In genomic region chr9:20642101-20642895, GRCm38 (mm10) we compare ENCODE assay signal across 8 mouse cellular contexts. TPM values are rescaled to one million over a fixed set of nuclear protein-coding genes. Genes with fewer than 3 reads are reported as not detected.
A peak's percentile ranks its signal among the peaks of the same experiment; 100 is the strongest.
DNase-seq lines count a peak whose midpoint lies in the region; ATAC-seq and TF ChIP-seq lines count a peak whose summit lies in the region.

Gene Ubl5, plus strand, starts transcription at chr9:20642878.

- H3K4me2 ChIP-seq in CH12.LX (ENCODE audit: insufficient read depth, low read depth, poor library complexity, severe bottlenecking): peak within 1 kb of the TSS; percentile 99
- H3K4me2 ChIP-seq in embryonic facial prominence, embryonic 14.5 days (ENCODE audit: low read depth, low read length): peak within 1 kb of the TSS; percentile 81
- H3K4me2 ChIP-seq in heart, embryonic 12.5 days: peak within 1 kb of the TSS; percentile 98
- peak within 1 kb of the TSS; percentile 96 for H3K4me2 ChIP-seq in kidney, embryonic 15.5 days
- peak within 1 kb of the TSS; percentile 90 for H3K4me2 ChIP-seq in liver, postnatal 0 days (ENCODE audit: low read depth, low read length)
- H3K4me2 ChIP-seq in neural tube, embryonic 13.5 days: peak within 1 kb of the TSS; percentile 100

- H3K4me3 ChIP-seq in CH12.LX (replicated peaks in 1 of 3; ENCODE audit: low read depth in 2 of 3, low read length in 2 of 3, poor library complexity in 1 of 3): peak within 1 kb of the TSS; percentile 80 to 88 (median 84)
- H3K4me3 ChIP-seq in embryonic facial prominence, embryonic 14.5 days (ENCODE audit: low read depth, low read length): peak within 1 kb of the TSS; percentile 74
- peak within 1 kb of the TSS; percentile 96 for H3K4me3 ChIP-seq in heart, embryonic 12.5 days
- H3K4me3 ChIP-seq in kidney, embryonic 15.5 days (replicated peaks): peak within 1 kb of the TSS; percentile 69
- peak within 1 kb of the TSS; percentile 95 for H3K4me3 ChIP-seq in liver, postnatal 0 days (ENCODE audit: low read depth, low read length)
- peak within 1 kb of the TSS; percentile 93 for H3K4me3 ChIP-seq in neural tube, embryonic 13.5 days

- H3K36me3 ChIP-seq in CH12.LX (replicated peaks in 1 of 2; ENCODE audit: control insufficient read depth in 1 of 2, insufficient read depth in 1 of 2, low read length in 1 of 2): peaks cover 26 to 50% of the 10 kb centered on the region in 2 experiments
- peaks cover 35% of the 10 kb centered on the region for H3K36me3 ChIP-seq in embryonic facial prominence, embryonic 14.5 days (ENCODE audit: control insufficient read depth, insufficient read depth, low read length)
- peaks cover 31% of the 10 kb centered on the region for H3K36me3 ChIP-seq in heart, embryonic 12.5 days
- H3K36me3 ChIP-seq in kidney, embryonic 15.5 days: peaks cover 37% of the 10 kb centered on the region
- H3K36me3 ChIP-seq in liver, postnatal 0 days (replicated peaks; ENCODE audit: insufficient read depth, low read length): peaks cover 29% of the 10 kb centered on the region
- peaks cover 38% of the 10 kb centered on the region for H3K36me3 ChIP-seq in neural tube, embryonic 13.5 days

- no peak for TF ChIP-seq RAD21 in CH12.LX (IDR thresholded peaks at IDR 0.05; ENCODE audit: low read depth, low read length)

- H3K4me1 ChIP-seq in CH12.LX (ENCODE audit: control insufficient read depth in 1 of 2, insufficient read depth in 2 of 2): peaks cover 0 to 34% of the 10 kb centered on the region in 2 experiments; a peak in 2 of 4 replicates
- no peaks in the 10 kb centered on the region; the same call in none of the 2 replicates for H3K4me1 ChIP-seq in embryonic facial prominence, embryonic 14.5 days (ENCODE audit: control insufficient read depth, insufficient read depth, low read length)
- H3K4me1 ChIP-seq in heart, embryonic 12.5 days (replicated peaks): peaks cover 38% of the 10 kb centered on the region
- H3K4me1 ChIP-seq in kidney, embryonic 15.5 days: peaks cover 30% of the 10 kb centered on the region
- peaks cover 20% of the 10 kb centered on the region for H3K4me1 ChIP-seq in liver, postnatal 0 days (ENCODE audit: insufficient read depth)
- H3K4me1 ChIP-seq in neural tube, embryonic 13.5 days (replicated peaks): peaks cover 43% of the 10 kb centered on the region

- H3K9ac ChIP-seq in CH12.LX (ENCODE audit: insufficient read depth, low read depth): peak within 1 kb of the TSS; percentile 65
- H3K9ac ChIP-seq in embryonic facial prominence, embryonic 14.5 days (ENCODE audit: low read depth, low read length): peak within 1 kb of the TSS; percentile 86
- peak within 1 kb of the TSS; percentile 96 for H3K9ac ChIP-seq in heart, embryonic 12.5 days
- H3K9ac ChIP-seq in kidney, embryonic 15.5 days: peak within 1 kb of the TSS; percentile 94
- peak within 1 kb of the TSS; percentile 92 for H3K9ac ChIP-seq in liver, postnatal 0 days (replicated peaks)
- H3K9ac ChIP-seq in neural tube, embryonic 13.5 days: peak within 1 kb of the TSS; percentile 89

- H3K79me2 ChIP-seq in CH12.LX (replicated peaks; ENCODE audit: control insufficient read depth, extremely low read depth, insufficient read depth, poor library complexity, severe bottlenecking): peaks cover 49% of the 10 kb centered on the region

- dilution Hi-C loops in CH12.LX (cut with MboI; ENCODE audit: extremely low pct_ligation_motif_present, extremely low pct_unique_long_range_greater_than_20kb, low sequenced_read_pairs): no loop called here

- H3K9me3 ChIP-seq in CH12.LX (replicated peaks; ENCODE audit: low read length): no peaks in the 10 kb centered on the region
- H3K9me3 ChIP-seq in embryonic facial prominence, embryonic 14.5 days (ENCODE audit: control insufficient read depth, low read length): no peaks in the 10 kb centered on the region
- H3K9me3 ChIP-seq in heart, embryonic 12.5 days (replicated peaks): no peaks in the 10 kb centered on the region
- no peaks in the 10 kb centered on the region for H3K9me3 ChIP-seq in kidney, embryonic 15.5 days (replicated peaks)
- H3K9me3 ChIP-seq in liver, postnatal 0 days (ENCODE audit: low read length): no peaks in the 10 kb centered on the region
- H3K9me3 ChIP-seq in neural tube, embryonic 13.5 days: no peaks in the 10 kb centered on the region

- H3K27ac ChIP-seq in CH12.LX (ENCODE audit: insufficient read depth, low read depth): no peak within 1 kb of the TSS
- peak within 1 kb of the TSS; percentile 94 for H3K27ac ChIP-seq in embryonic facial prominence, embryonic 14.5 days (replicated peaks; ENCODE audit: low read depth, low read length)
- H3K27ac ChIP-seq in heart, embryonic 12.5 days (ENCODE audit: poor library complexity, severe bottlenecking): peak within 1 kb of the TSS; percentile 94
- H3K27ac ChIP-seq in kidney, embryonic 15.5 days: peak within 1 kb of the TSS; percentile 98
- peak within 1 kb of the TSS; percentile 95 for H3K27ac ChIP-seq in liver, postnatal 0 days (ENCODE audit: low read depth)
- H3K27ac ChIP-seq in neural tube, embryonic 13.5 days (replicated peaks): peak within 1 kb of the TSS; percentile 94

- no peak for TF ChIP-seq CTCF in CH12.LX (conservative IDR thresholded peaks at IDR 0.05 in 1 of 2, IDR thresholded peaks at IDR 0.05 in 1 of 2; ENCODE audit: low read depth in 2 of 2, low read length in 2 of 2)
- TF ChIP-seq CTCF in liver, postnatal 0 days (IDR thresholded peaks at IDR 0.05; ENCODE audit: low read depth): no peak

- no peaks in the 10 kb centered on the region for H3K27me3 ChIP-seq in CH12.LX (replicated peaks)
- no peaks in the 10 kb centered on the region for H3K27me3 ChIP-seq in embryonic facial prominence, embryonic 14.5 days (replicated peaks; ENCODE audit: control insufficient read depth, insufficient read depth, low read length)
- no peaks in the 10 kb centered on the region for H3K27me3 ChIP-seq in heart, embryonic 12.5 days (replicated peaks)
- no peaks in the 10 kb centered on the region for H3K27me3 ChIP-seq in kidney, embryonic 15.5 days
- H3K27me3 ChIP-seq in liver, postnatal 0 days (ENCODE audit: insufficient read depth, low read length): no peaks in the 10 kb centered on the region
- H3K27me3 ChIP-seq in neural tube, embryonic 13.5 days: no peaks in the 10 kb centered on the region

- in situ Hi-C loops in CH12.LX (cut with MboI; ENCODE audit: low pct_ligation_motif_present, low pct_unique_long_range_greater_than_20kb, low sequenced_read_pairs): no loop called here

- no peak for TF ChIP-seq EP300 in CH12.LX (IDR thresholded peaks at IDR 0.05; ENCODE audit: low read length)
- TF ChIP-seq EP300 in liver, postnatal 0 days (IDR thresholded peaks at IDR 0.05; ENCODE audit: low read depth): no peak

- no peak for TF ChIP-seq POLR2A in CH12.LX (IDR thresholded peaks at IDR 0.05; ENCODE audit: low read depth, low read length)

- peak; percentile 94 for ATAC-seq in embryonic facial prominence, embryonic 14.5 days (ENCODE audit: low read depth)
- ATAC-seq in heart, embryonic 12.5 days (ENCODE audit: insufficient number of reproducible peaks, low FRiP score): peak; percentile 92
- ATAC-seq in kidney, embryonic 15.5 days (replicated peaks; ENCODE audit: low FRiP score): peak; percentile 94
- peak; percentile 78 for ATAC-seq in liver, postnatal 0 days
- ATAC-seq in neural tube, embryonic 13.5 days (ENCODE audit: low read depth): peak; percentile 91

- DNase-seq in CH12.LX (ENCODE audit: extremely low read depth): peak; percentile 82
- peak; percentile 50 for DNase-seq in adrenal gland, adult 18-20 months (ENCODE audit: low spot score in 2 of 2)
- DNase-seq in embryonic facial prominence, embryonic 14.5 days (ENCODE audit: low spot score): peak; percentile 100
- DNase-seq in liver, postnatal 0 days: peak; percentile 91
- peak; percentile 93 to 97 for DNase-seq in thymus, postnatal 36 days

- under 1% methylated on average over 49 of the region's 51 CpGs for WGBS in embryonic facial prominence, embryonic 14.5 days
- WGBS in heart, embryonic 12.5 days: under 1% methylated on average over 51 of the region's 51 CpGs
- WGBS in kidney, embryonic 15.5 days: under 1% methylated on average over 51 of the region's 51 CpGs
- 1% methylated on average over 51 of the region's 51 CpGs for WGBS in liver, postnatal 0 days (ENCODE audit: insufficient replicate concordance)
- WGBS in neural tube, embryonic 13.5 days: under 1% methylated on average over 51 of the region's 51 CpGs

TF ChIP-seq in CH12.LX, 34 proteins besides CTCF, POLR2A, EP300 and RAD21:
- TF ChIP-seq TBP (conservative IDR thresholded peaks at IDR 0.05; ENCODE audit: low read depth, low read length): no peak
- no peak for TF ChIP-seq BHLHE40 (IDR thresholded peaks at IDR 0.05; ENCODE audit: low read depth, low read length)
- no peak; the same call in 1 of the 2 replicates for TF ChIP-seq MAZ (IDR thresholded peaks at IDR 0.05; ENCODE audit: low read depth, low read length)
- TF ChIP-seq SIN3A (IDR thresholded peaks at IDR 0.05; ENCODE audit: low read length): peak; percentile 35; the same call in 1 of the 2 replicates
- TF ChIP-seq ELF1 (IDR thresholded peaks at IDR 0.05; ENCODE audit: low read depth, low read length): peak; percentile 26; the same call in 1 of the 2 replicates
- TF ChIP-seq KAT2A (IDR thresholded peaks at IDR 0.05; ENCODE audit: insufficient replicate concordance, low read length): no peak
- TF ChIP-seq NRF1 (IDR thresholded peaks at IDR 0.05; ENCODE audit: low read depth, low read length): no peak
- TF ChIP-seq HCFC1 (IDR thresholded peaks at IDR 0.05; ENCODE audit: low read depth, low read length): no peak; the same call in 1 of the 2 replicates
- no peak for TF ChIP-seq ZMIZ1 (IDR thresholded peaks at IDR 0.05; ENCODE audit: low read depth, low read length)
- TF ChIP-seq MXI1 (IDR thresholded peaks at IDR 0.05; ENCODE audit: low read depth, low read length): no peak; the same call in 1 of the 2 replicates
- 0 out of 2 replicates have a peak, but pooled peaks have one; percentile 3 for TF ChIP-seq IRF4 (IDR thresholded peaks at IDR 0.05; ENCODE audit: low read depth, low read length)

RNA-seq across cellular contexts. Expression of gene Ubl5, which starts in this region (rescaled TPM):
- 264 and 291 TPM in 2 replicates for total RNA-seq in CH12.LX (2012; rRNA removed)
- 134 and 155 TPM in 2 replicates for total RNA-seq in CH12.LX (2014; rRNA removed)
- 264 and 328 TPM in 2 replicates for polyA plus RNA-seq in CH12.LX (2012; ENCODE audit: insufficient read length, low read depth)
- 100 to 1,000 TPM; 352 to 436 TPM for total RNA-seq in adrenal gland, adult 18-20 months (2021)
- polyA plus RNA-seq in embryonic facial prominence, embryonic 14.5 days (2014; fragmentation: Nextera tagmentation; extraction: Ambion mirVana): 332 and 354 TPM in 2 replicates
- 362 and 384 TPM in 2 replicates for polyA plus RNA-seq in heart, embryonic 12.5 days (2016; fragmentation: Nextera tagmentation; extraction: Ambion mirVana)
- 385 and 422 TPM in 2 replicates for polyA plus RNA-seq in kidney, embryonic 15.5 days (2015; fragmentation: Nextera tagmentation; extraction: Ambion mirVana)
- polyA plus RNA-seq in liver, postnatal 0 days (2015; fragmentation: Nextera tagmentation; extraction: Ambion mirVana): 245 and 257 TPM in 2 replicates
- polyA plus RNA-seq in neural tube, embryonic 13.5 days (2015; fragmentation: Nextera tagmentation; extraction: Ambion mirVana): 479 and 545 TPM in 2 replicates

Comparison
In these comparisons a context has a peak if more than half of its experiments do, and no peak if none do; other contexts are left out.
1. DNase-seq: peak in every context shown above with its lines; median percentile 100 in embryonic facial prominence, embryonic 14.5 days; 95 in thymus, postnatal 36 days; 91 in liver, postnatal 0 days; 82 in CH12.LX; 50 in adrenal gland, adult 18-20 months.